Mouse (Mus musculus) CD4-positive, CD25-positive, alpha-beta regulatory T cell, adult 2 months (primary cell): ENCODE results near the gene Lmx1a.

Source experiments
- DNase-seq: peaks from one replicate; pipeline ENCODE4 v3.0.0-alpha.2; 2012; ENCODE audit warnings: low read depth, low spot score

Lmx1a gene

DNA sequence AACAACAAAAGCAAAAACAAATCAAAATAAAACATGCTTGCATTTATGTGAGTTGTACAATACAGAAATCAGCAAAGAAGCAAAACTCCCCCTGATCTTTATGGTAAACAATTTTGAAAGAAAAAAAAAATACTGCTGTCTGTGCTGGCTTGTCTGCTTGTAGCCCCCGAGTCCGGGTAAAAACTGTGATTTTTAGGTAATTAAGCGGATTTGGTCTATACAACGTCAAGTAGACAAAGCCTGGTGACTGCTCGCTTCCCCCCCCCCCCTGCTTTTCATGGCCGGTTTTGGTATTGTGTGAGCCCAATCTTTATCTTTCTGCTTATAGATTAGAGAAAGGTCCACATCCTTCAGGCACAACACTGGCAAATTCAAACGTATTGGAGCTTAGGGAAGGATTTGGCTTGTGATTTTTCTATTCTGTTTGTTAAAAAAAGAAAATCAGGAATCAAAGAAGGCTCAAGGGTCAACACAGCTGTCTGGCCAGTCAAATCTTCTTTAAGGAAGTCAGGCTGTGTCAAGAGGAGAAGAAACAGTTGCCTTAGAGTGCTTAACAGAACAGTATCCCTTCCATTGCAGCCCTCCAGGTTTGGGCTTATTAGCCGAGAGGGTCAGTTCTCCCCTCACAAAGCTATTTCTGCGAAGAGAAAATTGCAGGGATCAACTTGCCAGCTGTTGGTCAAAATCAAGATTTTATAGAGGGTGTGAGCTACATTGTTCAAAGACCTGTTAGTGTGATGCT is 4.6 kb downstream of the Lmx1a start:
- DNase-seq: no peak

DNA sequence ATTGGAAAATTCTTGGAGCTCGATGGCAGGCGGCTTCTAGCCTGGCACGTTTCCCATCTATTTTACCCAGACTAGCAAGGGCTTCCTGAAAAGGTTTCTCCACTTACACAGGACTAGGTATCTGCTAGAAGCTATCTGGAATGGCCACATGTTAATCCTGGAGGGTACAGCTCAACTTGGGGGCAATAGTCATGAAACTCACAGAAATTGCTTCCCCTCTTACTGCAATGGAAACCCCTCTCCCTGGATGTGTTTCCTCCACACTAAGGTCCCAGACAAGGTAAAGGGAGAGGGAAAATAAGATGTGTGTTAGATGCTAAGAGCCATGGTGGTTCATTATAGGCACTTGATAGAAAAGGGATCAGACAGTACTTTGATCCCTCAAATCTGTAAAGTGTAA is 5.7 kb downstream of the Lmx1a start:
- DNase-seq: no peak

DNA sequence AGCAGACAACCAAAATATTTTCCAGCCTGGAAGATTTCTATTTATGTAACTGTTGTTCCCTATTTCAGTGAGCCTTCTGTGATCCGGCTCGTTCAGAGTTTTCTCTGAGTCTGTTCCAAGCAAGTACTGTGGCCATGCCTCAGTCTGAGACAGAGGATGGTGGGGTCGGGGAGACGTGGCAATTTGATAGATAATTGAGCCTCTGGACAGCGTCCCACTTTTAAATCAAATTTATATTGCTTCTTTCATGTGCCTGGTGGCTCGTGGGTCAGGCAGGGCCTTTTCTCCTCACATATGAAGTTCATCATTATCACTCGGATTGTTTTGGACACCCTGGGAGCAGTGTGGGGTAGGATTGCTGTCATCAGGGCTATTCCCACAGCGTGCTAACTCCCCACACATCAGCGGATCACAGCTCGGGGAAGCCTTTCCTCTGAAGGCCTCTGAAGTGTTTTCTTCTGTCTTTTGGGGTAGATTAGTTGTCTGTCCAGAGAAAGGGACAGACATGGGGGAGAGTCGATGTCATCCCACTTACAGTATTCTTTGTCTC is 6.9 kb downstream of the Lmx1a start:
- DNase-seq: no peak

DNA sequence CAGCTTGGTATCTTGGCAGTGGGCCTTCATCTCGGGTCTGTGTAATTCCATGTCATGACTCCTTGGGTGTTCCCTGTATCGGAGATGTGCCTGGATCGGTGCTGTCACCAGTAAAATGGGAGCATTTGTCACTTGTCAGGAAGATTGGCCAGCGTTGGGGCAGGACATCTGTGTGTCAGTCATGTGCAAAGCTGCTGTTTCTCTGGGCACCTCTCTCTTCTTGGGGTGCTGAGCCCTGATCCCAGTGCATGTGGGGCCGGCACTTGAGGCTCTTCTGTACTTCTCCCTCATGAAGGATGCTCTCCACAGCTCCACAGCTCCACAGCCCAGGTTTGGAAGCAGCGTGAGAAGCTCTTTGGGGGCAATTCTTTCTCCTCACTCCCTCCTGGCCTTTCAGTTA is 10.7 kb downstream of the Lmx1a start:
- no peak for DNase-seq

DNA sequence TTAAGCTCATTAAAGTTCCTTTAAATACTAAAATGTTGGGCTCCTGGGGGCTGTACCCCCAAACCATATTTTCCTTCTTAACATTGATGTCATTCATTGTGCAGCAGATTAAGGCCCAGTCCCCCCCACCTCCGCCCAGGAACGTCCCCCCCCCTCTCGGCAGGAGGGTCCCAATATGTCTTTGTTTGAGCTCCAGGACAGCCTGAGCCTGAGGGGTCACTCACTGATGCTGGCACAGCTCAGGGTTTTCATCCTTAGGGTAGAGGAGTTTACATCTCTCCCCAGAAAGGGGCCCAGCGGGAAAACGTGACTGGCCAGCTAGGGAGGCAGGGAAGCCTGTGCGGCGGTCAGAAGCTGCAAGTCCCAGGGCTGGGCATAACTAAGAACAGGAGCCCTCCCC is 11.2 kb downstream of the Lmx1a start:
- DNase-seq: no peak

DNA sequence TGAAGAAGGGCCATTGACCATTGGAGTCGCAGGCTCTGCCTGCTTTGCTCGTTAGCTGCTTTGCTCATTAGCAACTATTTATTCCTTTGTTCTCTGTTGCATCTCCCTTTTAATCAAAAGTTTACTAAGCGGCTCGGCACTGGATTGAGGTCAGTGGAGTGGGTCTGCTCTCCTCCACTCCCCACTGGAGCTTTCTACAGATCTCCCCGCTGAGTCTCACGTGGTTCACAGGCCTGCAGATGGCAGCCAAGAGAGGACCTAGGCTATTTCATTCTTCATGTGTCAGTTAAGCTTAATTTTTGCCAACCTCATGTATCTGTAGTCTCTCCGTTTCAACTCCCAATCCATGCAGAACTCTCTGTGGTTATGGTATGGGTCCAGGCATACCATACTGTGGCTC is 16.5 kb downstream of the Lmx1a start:
- DNase-seq: no peak

DNA sequence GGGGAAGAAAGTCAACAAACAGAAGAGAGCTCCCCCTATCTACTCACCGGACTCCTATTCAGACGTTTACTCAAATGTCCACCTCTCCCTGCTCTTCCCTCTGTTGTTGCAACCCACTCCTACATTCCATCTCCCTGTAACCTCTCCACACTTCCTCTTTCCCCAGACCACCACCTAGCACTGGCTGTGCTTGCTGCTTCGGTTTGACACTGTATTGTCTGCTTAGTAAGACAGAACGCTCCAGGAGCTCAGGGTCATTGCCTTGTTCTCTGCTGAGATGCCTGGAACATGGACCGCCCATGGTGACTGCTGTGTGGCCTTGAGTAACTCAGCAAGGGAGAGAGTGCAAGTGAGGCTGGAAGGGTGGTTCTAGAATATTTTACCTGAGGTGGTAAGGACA is 19.7 kb downstream of the Lmx1a start:
- no peak for DNase-seq

DNA sequence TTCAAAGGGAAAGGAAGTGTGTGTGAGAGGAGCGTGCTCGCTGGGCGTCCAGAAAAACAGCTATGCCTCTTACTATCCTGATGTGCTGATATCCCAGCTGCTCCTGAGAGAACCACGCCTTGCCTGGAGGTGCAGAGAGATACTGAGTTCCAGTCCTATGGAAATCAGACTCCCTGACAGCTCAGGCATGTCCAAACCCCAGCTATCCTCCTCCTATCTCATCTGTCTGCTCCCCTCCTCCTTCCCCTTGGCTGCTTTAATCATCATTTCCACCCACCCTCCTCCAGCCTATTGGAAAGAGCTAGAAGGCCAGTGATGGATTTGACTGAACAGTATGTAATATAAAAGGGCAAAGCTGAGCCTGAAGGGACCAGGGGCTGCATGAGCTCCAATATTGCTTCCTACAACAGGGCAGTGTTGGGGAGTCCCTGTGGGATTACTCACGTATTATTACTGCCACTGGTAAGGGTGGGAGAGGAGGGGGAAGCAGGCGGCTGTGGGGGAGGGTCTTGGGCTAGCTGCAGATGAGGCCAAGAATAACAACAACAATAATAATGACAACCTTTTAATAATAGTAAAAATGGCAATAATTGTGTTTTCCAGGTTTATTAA is 26.8 kb downstream of the Lmx1a start:
- DNase-seq: no peak

DNA sequence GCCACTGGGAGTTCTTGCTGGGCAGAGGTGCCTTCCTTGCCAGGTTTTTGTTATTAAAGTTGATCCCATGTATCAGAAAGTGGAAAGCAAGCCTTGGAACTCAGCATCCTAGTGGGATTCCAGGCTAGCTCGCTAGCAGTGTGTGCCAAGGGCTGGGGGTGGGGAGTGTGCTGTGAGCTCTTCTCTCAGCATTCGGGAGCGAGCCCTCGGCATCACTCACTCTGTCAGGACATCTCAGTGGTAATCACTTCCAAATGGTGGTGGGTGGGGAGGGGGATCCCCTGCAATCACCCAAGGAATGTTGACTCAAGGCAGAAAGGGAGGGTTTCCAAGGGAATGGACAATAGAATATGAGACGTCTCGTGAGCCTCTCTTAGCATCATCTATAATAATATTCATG is 45.4 kb downstream of the Lmx1a start:
- DNase-seq: no peak

DNA sequence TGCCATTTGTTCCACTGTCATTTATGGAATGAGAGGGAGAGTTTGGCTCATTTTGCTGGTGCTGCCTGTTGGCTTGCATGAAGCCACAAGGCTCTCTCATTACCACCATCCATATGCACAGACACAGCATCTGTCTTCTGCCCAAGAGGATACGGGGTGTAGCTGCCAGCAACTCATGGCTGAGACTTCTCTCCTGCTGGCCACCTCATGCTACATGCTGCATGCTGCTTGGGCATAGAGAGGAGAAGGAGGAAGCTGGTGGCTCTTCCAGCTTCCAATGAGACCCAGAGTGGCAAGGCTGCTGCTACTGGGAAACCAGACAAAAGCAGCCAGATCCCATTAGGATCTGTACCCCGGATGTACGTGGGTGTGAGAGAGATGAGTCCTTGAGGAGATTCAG is 47.8 kb downstream of the Lmx1a start:
- no peak for DNase-seq

DNA sequence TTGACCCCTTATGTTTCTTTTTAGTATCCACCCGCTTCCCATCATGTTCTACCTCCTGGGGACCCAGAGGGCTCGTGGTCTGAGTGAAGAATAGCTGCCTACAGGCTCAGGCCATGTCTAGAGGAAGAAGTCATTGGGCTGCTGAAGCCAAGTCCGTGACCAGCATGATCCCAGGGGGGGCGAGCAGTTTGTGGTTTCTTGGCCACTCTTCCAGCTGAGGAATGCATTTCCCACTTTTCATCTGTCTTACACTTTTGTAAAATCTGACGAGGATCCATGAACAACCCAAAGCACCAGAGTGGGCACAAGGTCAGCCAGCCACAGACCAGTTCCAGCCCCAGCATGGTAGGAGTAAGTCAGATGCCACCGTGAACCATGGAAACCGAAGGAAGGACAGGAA is 50.2 kb downstream of the Lmx1a start:
- DNase-seq: no peak

DNA sequence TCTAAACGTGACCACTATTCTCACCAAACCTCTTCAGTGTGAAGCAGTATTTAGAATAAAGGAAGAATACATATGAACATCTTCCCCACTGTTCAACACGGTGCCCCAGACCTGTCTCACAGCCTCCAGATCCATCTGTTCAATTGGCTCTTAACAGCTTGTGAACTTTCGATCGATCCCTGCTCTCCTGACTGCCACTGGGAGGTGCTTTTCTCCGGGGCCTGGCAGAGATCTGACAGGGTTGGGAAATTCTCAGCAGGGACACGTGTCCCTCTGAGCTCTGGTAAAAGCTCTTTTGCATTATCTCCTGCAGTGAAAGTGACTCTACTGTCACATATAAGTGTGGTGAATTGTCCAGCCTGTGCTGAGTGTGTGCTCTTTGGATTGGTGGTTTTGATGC is 57.6 kb downstream of the Lmx1a start:
- DNase-seq: no peak

DNA sequence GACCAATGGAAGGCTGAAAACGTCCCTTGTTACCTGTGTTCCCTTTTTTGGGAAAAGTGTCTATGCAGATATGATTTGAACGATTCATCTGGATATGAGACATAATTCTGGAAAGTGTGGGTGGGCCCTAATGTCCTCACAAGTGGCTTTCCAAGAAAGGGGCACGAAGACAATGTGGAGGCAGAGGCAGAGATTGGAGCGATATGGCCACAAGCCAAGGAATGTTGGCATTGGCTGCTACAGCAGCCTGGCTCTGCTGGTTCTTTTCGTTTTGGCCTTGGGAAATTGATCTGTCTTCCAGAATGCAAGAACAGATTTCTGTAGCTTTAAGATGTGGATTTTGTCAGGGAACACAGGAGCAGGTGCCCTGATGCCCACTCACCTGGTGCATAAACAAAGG is 63.6 kb downstream of the Lmx1a start:
- DNase-seq: no peak

DNA sequence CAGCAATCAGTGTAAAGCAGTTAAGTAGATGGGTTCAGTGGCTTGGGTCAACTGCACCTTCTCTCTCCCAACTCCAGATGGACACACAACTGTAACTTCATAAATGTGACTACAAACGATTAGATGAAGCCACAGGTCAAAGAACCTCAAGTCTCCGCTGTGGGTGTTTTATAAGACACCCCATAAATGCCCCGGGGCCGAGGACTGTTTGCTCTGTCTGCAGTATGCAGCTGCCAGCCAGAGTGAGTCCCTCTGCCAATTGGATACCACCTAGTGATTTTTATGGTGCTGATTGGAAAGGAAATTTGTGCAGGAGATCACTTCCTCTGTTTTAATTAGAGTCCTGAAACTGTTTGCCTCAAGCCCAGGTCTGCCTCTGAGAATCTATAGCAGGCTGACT is 65.0 kb downstream of the Lmx1a start:
- no peak for DNase-seq

DNA sequence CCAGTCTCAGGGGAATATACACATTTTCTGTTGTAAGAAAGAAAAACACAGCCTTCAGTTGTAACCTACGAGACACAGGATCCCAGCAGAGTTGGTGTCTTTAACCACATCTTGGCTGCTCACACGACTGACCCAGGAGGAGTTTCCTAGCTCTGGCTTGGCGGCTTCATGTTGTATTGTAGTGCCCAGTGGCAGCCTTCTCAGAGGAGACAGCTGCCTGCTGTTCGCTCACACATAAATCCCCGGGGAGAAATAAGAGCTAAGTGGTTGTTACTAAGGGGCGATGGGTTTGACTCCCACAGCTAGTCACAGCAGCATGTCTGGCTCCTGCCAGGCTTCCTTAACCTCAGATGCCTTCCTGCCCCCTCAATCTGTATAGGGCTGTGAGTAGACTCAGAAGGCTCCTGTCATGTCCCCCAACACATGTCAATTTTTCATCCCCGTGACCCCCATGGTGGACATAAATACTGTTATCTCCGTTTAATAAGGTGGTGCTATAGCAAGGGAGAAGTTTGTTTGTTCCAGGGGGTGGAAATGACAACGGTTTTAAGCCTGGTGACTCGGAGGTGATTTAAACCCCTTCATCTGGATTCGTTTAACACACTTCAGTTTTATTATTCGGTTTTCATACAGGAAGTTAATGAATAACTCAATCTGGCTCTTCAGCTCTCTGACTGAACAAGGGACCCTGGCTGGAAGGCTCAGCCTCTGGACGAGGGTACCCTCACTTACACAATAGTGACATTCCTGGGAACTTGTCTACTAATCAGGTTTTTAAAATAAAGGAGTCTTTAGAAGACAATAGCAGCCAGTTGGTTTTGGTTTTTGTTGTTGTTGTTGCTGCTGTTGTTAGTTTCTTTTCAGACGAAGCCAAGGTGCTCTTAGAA is 65.8 kb downstream of the Lmx1a start:
- no peak for DNase-seq

DNA sequence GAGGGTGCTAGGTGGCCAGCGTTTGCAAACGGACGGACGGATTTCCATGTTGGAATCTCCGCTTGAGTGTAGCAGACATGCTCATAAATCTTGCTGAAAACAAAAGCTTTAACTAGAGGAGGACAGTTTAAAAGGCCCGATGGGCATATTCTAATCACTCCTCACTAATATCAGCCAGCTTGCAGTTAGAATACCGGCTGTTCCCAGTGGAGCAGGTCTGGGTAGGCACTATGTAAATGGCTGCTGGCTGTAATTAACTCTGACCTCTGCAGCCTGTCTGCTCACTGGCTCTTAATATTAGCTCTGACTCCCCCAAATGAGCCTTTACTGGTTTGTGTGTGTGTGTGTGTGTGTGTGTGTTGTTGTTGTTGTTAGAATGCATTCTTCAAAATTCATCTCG is 69.2 kb downstream of the Lmx1a start:
- DNase-seq: no peak

DNA sequence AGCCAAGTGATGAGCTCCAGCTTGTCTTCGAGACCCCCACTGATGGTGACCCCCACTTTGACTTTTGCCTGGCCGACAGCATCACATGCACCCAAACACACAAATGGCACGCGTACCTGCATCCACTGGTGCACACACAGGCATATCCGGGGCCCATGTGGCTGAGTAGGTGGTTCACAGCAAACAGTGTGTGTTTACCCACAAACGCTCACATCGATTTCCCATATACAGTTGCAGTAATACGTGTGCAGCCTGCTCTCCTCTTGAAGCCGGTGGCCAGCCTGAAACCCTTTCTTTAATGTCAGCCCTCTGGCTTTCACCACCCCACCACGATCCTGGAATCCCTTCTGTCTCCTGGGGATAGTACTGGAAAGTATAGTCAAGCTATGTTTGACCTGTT is 71.3 kb downstream of the Lmx1a start:
- no peak for DNase-seq

DNA sequence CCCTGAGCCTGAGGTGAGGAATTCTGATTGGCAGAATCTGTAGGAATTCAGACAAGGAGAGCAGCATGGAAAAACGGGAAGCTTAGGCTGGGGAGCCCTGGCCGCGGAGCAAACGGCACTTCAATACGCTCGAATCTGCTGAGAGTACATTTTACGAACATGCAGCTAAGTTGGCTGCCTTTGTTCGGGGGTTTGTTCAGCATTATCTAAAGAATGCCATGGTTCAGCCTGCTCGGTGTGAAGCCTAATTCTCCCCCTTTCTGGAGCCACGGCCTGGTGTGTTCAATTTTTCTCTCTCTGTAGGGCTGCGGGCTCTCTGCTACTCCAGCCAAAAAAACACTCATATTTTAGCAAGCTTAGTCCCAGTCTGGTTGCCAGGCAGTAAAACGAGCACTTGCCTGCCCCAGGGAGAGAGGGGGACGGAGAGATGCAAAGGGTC is 72.8 kb downstream of the Lmx1a start:
- DNase-seq: no peak

DNA sequence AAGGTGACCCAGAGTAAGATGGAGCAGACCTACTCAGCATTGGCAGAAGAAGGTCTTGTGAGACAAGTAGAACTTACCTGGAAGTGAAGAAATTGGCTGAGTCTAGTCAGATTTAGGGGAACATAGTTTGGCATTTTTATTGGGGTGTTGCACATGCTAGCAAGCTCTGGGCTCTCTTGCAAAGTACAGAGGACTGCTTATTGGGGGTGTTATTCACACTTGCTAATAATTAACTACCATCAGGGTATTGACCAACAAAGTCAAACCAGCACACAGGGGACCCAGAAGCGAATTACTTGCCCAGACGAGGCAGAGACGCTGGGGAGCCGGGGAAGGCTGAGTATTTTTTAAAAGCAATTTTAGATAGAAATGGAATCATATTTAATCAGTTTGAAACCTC is 77.6 kb downstream of the Lmx1a start:
- DNase-seq: no peak

DNA sequence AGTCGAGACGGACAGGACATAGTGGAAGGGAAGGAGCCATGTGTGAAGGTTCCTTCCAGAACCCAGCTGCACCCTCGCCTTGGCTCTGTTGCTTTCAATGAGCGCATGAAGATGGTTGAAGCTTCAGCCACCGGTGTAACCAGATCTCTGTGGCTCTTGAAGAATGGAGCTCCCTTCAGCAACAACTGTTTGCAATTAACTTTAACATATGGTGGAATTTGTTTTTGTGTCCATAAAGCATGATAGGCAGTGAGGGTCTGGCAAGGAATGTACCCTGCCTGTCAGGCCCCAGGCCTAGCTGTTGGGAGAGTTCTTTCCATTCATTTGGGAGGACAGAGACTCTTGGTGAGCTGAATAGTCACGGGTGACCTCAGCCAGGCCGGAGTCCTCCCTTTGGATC is 81.4 kb downstream of the Lmx1a start:
- DNase-seq: no peak

DNA sequence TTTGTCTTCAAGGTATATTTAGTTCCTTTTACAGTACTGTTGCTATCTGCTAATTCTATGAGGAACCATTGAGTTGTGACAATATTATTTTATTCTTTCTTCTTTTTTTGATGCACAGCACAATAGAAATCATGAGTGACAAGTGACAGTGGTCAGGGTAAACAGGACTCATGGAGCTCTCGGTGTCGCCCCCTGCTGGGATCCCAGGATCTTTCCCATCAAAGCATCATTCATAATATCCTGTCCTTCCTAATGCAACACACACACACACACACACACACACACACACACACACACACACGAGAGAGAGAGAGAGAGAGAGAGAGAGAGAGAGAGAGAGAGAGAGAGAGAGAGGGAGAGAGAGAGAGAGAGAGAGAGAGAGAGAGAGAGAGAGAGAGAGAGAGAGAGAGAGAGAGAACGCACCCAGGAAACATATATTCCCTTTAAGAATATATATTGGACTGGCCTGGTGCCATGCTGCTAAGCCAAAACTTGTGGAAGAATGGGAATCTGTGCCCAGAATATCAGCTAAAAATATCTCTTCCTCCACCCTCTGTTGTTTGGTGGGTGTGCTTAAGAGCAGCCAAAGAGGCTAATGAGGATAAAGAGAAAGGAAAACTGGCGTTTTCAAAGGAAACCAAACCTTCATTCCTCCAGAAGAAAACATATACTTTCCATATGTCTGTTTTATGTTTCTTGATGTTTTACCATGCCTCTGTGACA is 90.9 kb downstream of the Lmx1a start:
- DNase-seq: no peak
